Mouse (Mus musculus): Measurements from ENCODE around the gene Gm36210. TPM values are rescaled to one million over a fixed set of nuclear protein-coding genes. Genes with fewer than 3 reads are reported as not detected.

Gene Gm36210
- polyA plus RNA-seq, 2 experiments = 0.02 TPM; not detected in 1

DNA sequence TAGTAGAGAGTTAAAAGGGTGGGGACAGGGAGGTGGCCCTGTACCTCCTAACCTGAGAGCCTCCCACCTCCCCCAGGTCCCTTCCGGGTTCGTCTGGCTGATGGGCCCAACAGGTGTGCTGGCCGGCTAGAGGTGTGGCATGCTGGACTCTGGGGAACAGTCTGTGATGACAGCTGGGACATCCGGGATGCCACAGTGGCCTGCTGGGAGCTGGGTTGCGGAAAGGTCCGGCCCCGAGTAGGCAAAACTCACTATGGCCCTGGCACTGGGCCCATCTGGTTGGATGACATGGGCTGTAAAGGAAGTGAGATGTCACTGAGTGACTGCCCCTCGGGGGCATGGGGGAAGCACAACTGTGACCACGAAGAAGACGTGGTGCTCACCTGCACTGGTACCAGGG, 30.5 kb upstream of the Gm36210 start:
- no peak overlapping the region for H3K9ac ChIP-seq (replicated peaks)
- no peak for ATAC-seq (ENCODE audit: insufficient read depth)
- H3K4me1 ChIP-seq (replicated peaks; ENCODE audit: control insufficient read depth in 2 of 2, insufficient read depth in 2 of 2, low read length in 1 of 2) = no peaks in the 10 kb centered on the region
- WGBS (ENCODE audit: insufficient replicate concordance) = 61% methylated on average over 10 of the region's 10 CpGs
- H3K4me2 ChIP-seq (ENCODE audit: low read depth) = no peak overlapping the region
- no peak for TF ChIP-seq CTCF (IDR thresholded peaks at IDR 0.05; ENCODE audit: low read depth)
- TF ChIP-seq EP300 (IDR thresholded peaks at IDR 0.05; ENCODE audit: low read depth) = no peak
- no peak for DNase-seq (ENCODE audit: low read depth in 3 of 3, low spot score in 3 of 3)
- no peak overlapping the region for H3K4me3 ChIP-seq (ENCODE audit: insufficient read depth in 1 of 2, low read depth in 2 of 2, low read length in 2 of 2)
- no peaks in the 10 kb centered on the region for H3K36me3 ChIP-seq (replicated peaks; ENCODE audit: control insufficient read depth, insufficient read depth, low read depth)
- no peaks in the 10 kb centered on the region for H3K9me3 ChIP-seq (ENCODE audit: control insufficient read depth, low read length)
- H3K27me3 ChIP-seq (ENCODE audit: control insufficient read depth, insufficient read depth, low read length) = no peaks in the 10 kb centered on the region
- H3K27ac ChIP-seq = no peak overlapping the region

DNA sequence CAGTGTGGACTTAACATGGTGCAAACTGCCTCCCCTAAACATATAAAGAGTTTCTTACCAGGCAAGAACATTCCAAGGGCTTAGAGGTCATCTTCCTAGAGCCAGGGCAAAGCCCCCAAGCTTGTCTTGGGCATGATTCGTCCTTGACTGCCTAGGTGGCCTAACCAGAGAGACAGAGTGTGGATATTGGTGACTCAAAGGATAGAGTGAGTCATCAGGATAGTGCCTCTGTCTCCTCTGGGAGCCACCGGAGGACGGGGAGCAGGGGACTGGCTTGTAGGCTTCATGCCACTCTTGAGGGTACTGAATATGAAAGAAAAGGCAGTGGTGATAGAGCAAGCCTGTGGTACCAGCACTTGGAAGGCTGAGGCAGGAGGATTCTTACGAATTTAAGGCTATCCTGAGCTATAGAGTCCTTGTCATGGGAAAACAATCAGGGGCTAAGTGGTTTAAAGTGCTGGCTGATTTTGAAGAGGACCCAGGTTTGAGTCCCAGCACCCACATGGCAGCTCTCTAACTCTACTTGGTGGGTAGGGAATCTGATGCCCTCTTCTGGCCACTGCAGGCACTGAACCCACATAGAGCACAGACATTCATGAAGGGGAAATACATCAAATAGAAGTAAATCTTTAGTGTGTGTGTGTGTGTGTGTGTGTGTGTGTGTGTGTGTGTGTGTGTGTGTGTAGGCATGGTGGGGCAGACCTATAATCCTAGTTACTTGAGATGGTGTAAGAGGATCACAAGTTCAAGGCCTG, 28.0 kb upstream of the Gm36210 start:
- DNase-seq (ENCODE audit: low read depth in 3 of 3, low spot score in 3 of 3) = no peak
- Histone ChIP-seq H3K4me1 (replicated peaks; ENCODE audit: control insufficient read depth in 2 of 2, insufficient read depth in 2 of 2, low read length in 1 of 2) (no peaks in the 10 kb centered on the region), H3K36me3 (replicated peaks; ENCODE audit: control insufficient read depth, insufficient read depth, low read depth) (no peaks in the 10 kb centered on the region), H3K27ac (no peak overlapping the region), H3K9ac (replicated peaks) (no peak overlapping the region), H3K9me3 (ENCODE audit: control insufficient read depth, low read length) (no peaks in the 10 kb centered on the region), H3K4me3 (ENCODE audit: insufficient read depth in 1 of 2, low read depth in 2 of 2, low read length in 2 of 2) (no peak overlapping the region), H3K27me3 (ENCODE audit: control insufficient read depth, insufficient read depth, low read length) (no peaks in the 10 kb centered on the region), H3K4me2 (ENCODE audit: low read depth) (no peak overlapping the region)
- 54% methylated on average over 4 of the region's 4 CpGs for WGBS (ENCODE audit: insufficient replicate concordance)
- no peak for ATAC-seq (ENCODE audit: insufficient read depth)
- peak; percentile 37 for TF ChIP-seq CTCF (IDR thresholded peaks at IDR 0.05; ENCODE audit: low read depth)
- no peak for TF ChIP-seq EP300 (IDR thresholded peaks at IDR 0.05; ENCODE audit: low read depth)

DNA sequence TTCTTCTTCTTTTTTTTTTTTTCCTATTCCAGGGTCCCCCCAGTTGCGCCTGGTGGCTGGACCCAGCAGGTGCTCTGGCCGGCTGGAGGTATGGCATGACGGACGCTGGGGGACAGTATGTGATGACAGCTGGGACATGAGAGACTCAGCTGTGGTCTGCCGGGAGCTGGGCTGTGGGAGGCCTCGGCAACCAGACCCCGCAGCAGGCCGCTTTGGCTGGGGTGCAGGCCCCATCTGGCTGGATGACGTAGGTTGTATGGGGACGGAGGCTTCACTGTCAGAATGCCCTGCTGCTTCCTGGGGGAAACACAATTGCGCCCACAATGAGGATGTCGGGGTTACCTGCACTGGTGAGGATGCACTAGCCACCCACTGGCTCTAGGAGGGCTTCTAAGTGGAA, 26.8 kb upstream of the Gm36210 start:
- H3K4me3 ChIP-seq (ENCODE audit: insufficient read depth in 1 of 2, low read depth in 2 of 2, low read length in 2 of 2) = no peak overlapping the region
- H3K9me3 ChIP-seq (ENCODE audit: control insufficient read depth, low read length) = no peaks in the 10 kb centered on the region
- H3K4me1 ChIP-seq (replicated peaks; ENCODE audit: control insufficient read depth in 2 of 2, insufficient read depth in 2 of 2, low read length in 1 of 2) = no peaks in the 10 kb centered on the region
- H3K4me2 ChIP-seq (ENCODE audit: low read depth) = no peak overlapping the region
- DNase-seq (ENCODE audit: low read depth in 3 of 3, low spot score in 3 of 3) (no peak), ATAC-seq (ENCODE audit: insufficient read depth) (no peak)
- no peak for TF ChIP-seq CTCF (IDR thresholded peaks at IDR 0.05; ENCODE audit: low read depth)
- TF ChIP-seq EP300 (IDR thresholded peaks at IDR 0.05; ENCODE audit: low read depth) = no peak
- no peaks in the 10 kb centered on the region for H3K27me3 ChIP-seq (ENCODE audit: control insufficient read depth, insufficient read depth, low read length)
- H3K36me3 ChIP-seq (replicated peaks; ENCODE audit: control insufficient read depth, insufficient read depth, low read depth) = no peaks in the 10 kb centered on the region
- 74% methylated on average over 12 of the region's 12 CpGs for WGBS (ENCODE audit: insufficient replicate concordance)
- no peak overlapping the region for H3K9ac ChIP-seq (replicated peaks)
- H3K27ac ChIP-seq = no peak overlapping the region

DNA sequence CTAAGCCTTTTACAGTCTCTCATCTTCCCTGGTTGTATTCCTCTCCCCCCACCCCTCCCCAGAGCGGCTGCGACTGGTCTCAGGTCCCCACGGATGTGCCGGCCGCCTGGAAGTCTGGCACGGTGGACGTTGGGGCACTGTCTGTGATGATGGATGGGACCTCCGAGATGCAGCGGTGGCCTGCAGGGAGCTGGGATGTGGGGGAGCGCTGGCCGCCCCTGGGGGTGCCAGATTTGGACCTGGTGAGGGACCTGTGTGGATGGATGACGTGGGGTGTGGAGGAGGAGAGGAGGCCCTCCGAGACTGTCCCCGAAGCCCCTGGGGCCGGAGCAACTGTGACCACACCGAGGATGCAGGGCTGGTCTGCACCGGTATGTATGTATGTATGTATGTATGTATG, 22.0 kb upstream of the Gm36210 start:
- no peak for DNase-seq (ENCODE audit: low read depth in 3 of 3, low spot score in 3 of 3)
- Histone ChIP-seq H3K4me1 (replicated peaks; ENCODE audit: control insufficient read depth in 2 of 2, insufficient read depth in 2 of 2, low read length in 1 of 2) (no peaks in the 10 kb centered on the region; a peak in 1 of 4 replicates), H3K9me3 (ENCODE audit: control insufficient read depth, low read length) (no peaks in the 10 kb centered on the region), H3K36me3 (replicated peaks; ENCODE audit: control insufficient read depth, insufficient read depth, low read depth) (no peaks in the 10 kb centered on the region), H3K27me3 (ENCODE audit: control insufficient read depth, insufficient read depth, low read length) (peaks cover 13% of the 10 kb centered on the region), H3K4me3 (ENCODE audit: insufficient read depth in 1 of 2, low read depth in 2 of 2, low read length in 2 of 2) (no peak overlapping the region), H3K4me2 (ENCODE audit: low read depth) (no peak overlapping the region), H3K27ac (no peak overlapping the region), H3K9ac (replicated peaks) (no peak overlapping the region)
- ATAC-seq (ENCODE audit: insufficient read depth) = no peak
- 66% methylated on average over 17 of the region's 17 CpGs for WGBS (ENCODE audit: insufficient replicate concordance)
- TF ChIP-seq EP300 (IDR thresholded peaks at IDR 0.05; ENCODE audit: low read depth) = no peak

DNA sequence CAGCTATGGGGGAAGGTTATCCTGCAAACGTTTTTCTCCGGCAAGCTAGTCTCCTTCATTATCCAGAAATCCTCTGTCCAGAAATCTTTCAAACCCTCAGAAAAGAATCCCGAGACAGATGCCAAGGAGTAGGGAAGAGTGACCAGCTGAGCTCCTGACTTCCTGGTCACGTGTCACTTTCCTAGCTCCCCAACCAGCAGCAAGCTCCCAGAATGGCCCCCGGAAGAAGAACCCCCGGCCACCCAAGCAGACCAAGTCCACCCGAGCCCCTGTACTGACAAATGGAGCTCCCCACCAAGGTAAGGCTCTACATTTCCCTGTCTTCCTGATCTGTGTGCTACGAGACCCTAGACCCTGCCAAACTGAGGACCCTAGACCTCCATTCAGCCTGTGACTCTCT, 21.4 kb upstream of the Gm36210 start:
- Histone ChIP-seq H3K9me3 (ENCODE audit: control insufficient read depth, low read length) (no peaks in the 10 kb centered on the region), H3K4me3 (ENCODE audit: insufficient read depth in 1 of 2, low read depth in 2 of 2, low read length in 2 of 2) (no peak overlapping the region), H3K4me1 (replicated peaks; ENCODE audit: control insufficient read depth in 2 of 2, insufficient read depth in 2 of 2, low read length in 1 of 2) (no peaks in the 10 kb centered on the region; a peak in 1 of 4 replicates), H3K27me3 (ENCODE audit: control insufficient read depth, insufficient read depth, low read length) (peaks cover 19% of the 10 kb centered on the region), H3K4me2 (ENCODE audit: low read depth) (no peak overlapping the region), H3K9ac (replicated peaks) (no peak overlapping the region), H3K36me3 (replicated peaks; ENCODE audit: control insufficient read depth, insufficient read depth, low read depth) (no peaks in the 10 kb centered on the region), H3K27ac (no peak overlapping the region)
- ATAC-seq (ENCODE audit: insufficient read depth) (no peak), DNase-seq (ENCODE audit: low read depth in 3 of 3, low spot score in 3 of 3) (no peak)
- TF ChIP-seq CTCF (IDR thresholded peaks at IDR 0.05; ENCODE audit: low read depth) (no peak), EP300 (IDR thresholded peaks at IDR 0.05; ENCODE audit: low read depth) (no peak)
- 42% methylated on average over 8 of the region's 8 CpGs for WGBS (ENCODE audit: insufficient replicate concordance)

Measured in liver, embryonic 14.5 days (tissue).